Mouse (Mus musculus): Measurements from ENCODE around the gene Eif4a1. TPM values are rescaled to one million over a fixed set of nuclear protein-coding genes. Genes with fewer than 3 reads are reported as not detected.
"Not testable (repeated sequence)": the region's sequence is repeated elsewhere in the genome, so short reads cannot be mapped to it uniquely, and the experiment has no call there.

Gene Eif4a1
- polyA plus RNA-seq, 1 experiment from 2014 or later: 587 TPM

DNA sequence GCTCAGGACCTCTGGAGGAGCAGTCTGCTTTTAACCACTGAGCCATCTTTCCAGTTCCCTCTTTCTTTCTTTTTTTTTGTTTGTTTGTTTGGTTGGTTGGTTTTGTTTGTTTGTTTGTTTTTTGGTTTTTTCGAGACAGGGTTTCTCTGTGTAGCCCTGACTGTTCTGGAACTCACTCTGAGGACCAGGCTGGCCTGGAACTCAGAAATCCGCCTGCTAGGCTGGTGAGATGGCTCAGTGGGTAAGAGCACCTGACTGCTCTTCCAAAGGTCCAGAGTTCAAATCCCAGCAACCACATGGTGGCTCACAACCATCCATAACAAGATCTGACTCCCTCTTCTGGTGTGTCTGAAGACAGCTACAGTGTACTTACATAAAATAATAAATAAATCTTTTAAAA is 47.9 kb downstream of the Eif4a1 start:
- H3K4me2 ChIP-seq (replicated peaks; ENCODE audit: low read depth, low read length); H3K36me3 ChIP-seq (ENCODE audit: insufficient read depth, low read length); ATAC-seq (ENCODE audit: low FRiP score, low TSS enrichment); H3K9ac ChIP-seq (replicated peaks; ENCODE audit: low read length); H3K27me3 ChIP-seq (ENCODE audit: insufficient read depth, low read length); H3K4me3 ChIP-seq (ENCODE audit: low read length); H3K27ac ChIP-seq (ENCODE audit: low read length); H3K9me3 ChIP-seq (ENCODE audit: low read length); H3K4me1 ChIP-seq (ENCODE audit: insufficient read depth, low read length): not testable (repeated sequence)
- WGBS: 84% methylated on average over 2 of the region's 2 CpGs

DNA sequence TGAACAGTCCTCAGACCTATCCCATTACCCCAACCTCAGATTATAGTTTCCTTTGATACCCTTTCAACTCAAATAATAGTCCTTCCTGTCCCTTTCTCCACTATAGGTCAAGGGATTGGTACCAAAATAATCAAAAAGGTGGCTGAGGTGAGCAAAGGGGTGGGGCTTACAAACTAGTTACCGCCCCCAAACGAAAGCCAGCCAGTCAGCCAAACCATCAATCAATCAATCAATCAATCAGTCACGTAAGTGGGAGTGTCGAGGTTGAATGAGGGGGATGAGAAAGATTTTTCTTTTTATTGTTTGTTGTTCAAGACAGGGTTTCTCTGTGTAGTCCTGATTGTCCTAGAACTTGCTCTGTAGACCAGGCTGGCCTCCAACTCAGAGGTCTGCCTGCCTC is 49.2 kb downstream of the Eif4a1 start:
- Histone ChIP-seq H3K9me3 (ENCODE audit: low read length) (no peaks in the 10 kb centered on the region), H3K27me3 (ENCODE audit: insufficient read depth, low read length) (no peaks in the 10 kb centered on the region), H3K4me1 (ENCODE audit: insufficient read depth, low read length) (peaks cover 9% of the 10 kb centered on the region; the same call in 1 of the 2 replicates), H3K27ac (ENCODE audit: low read length) (no peak overlapping the region), H3K9ac (replicated peaks; ENCODE audit: low read length) (no peak overlapping the region), H3K36me3 (ENCODE audit: insufficient read depth, low read length) (no peaks in the 10 kb centered on the region), H3K4me3 (ENCODE audit: low read length) (no peak overlapping the region), H3K4me2 (replicated peaks; ENCODE audit: low read depth, low read length) (peak overlapping the region; percentile 79)
- ATAC-seq (ENCODE audit: low FRiP score, low TSS enrichment): no peak
- WGBS: 62% methylated on average over 4 of the region's 4 CpGs

DNA sequence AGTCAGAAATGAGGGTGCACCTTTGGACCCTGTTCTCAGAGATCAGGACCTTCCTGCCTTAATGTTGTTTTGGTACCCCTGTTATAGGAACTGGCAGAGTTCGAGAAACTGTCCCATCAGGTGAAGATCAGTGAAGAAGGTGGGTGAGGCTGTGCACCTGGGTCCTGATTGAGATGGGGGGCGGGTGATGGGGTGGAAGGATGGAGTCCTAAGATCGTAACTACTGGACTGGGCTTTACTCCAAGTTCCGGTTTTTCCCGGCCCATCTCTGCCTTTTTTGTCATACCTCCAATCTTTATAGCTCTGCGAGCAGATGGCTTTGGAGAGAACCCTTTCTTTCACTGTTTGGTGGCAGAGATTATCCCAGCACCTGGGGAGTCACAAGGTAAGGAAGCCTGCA is 49.8 kb downstream of the Eif4a1 start:
- Histone ChIP-seq H3K4me1 (ENCODE audit: insufficient read depth, low read length) (peaks cover 9% of the 10 kb centered on the region; the same call in 1 of the 2 replicates), H3K9ac (replicated peaks; ENCODE audit: low read length) (peak overlapping the region; percentile 79), H3K36me3 (ENCODE audit: insufficient read depth, low read length) (no peaks in the 10 kb centered on the region), H3K27me3 (ENCODE audit: insufficient read depth, low read length) (no peaks in the 10 kb centered on the region), H3K27ac (ENCODE audit: low read length) (peak overlapping the region; percentile 79), H3K4me2 (replicated peaks; ENCODE audit: low read depth, low read length) (peak overlapping the region; percentile 79), H3K4me3 (ENCODE audit: low read length) (peak overlapping the region; percentile 67), H3K9me3 (ENCODE audit: low read length) (no peaks in the 10 kb centered on the region)
- 0 out of 2 replicates have a peak, but pooled peaks have one; percentile 1 for ATAC-seq (ENCODE audit: low FRiP score, low TSS enrichment)
- 31% methylated on average over 6 of the region's 6 CpGs for WGBS

DNA sequence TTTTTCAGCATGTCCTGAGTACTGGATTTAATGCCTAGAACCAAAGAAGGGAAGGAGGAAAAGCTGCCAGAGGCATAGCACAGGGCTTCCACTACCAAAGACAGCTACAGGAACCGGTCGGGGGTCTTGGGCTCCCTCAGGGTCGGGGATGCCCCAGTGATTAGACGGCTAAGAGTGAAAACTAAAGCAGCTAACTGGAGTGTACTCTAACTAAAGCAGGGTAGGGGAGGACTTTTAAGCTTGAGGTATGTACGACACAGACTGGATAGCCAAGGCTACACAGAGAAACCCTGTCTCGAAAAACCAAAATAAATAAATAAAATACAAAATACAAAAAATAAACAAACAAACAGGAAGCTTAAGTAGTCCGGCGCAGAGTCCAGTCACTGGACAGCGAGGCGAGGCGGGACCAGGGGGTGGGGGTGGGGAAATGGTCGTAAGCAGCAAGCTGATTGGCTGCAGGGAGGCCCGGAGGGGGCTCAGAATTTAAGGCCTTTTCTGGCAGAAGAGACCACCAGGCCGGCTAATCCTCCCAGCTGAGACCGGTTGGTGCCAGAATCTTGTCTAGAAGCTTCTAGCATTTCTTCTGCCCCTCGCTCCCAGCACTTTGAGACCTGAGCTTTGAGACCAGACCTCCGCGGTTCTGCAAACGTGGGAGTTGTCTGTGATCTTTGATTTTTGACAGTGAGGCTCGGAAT is 50.5 kb downstream of the Eif4a1 start, which contains the start of gene Sat2:
Gene Sat2 (plus strand): TSS at position 454 of the 698 bp plus-strand sequence.
- no peaks in the 10 kb centered on the region for H3K9me3 ChIP-seq (ENCODE audit: low read length)
- H3K36me3 ChIP-seq (ENCODE audit: insufficient read depth, low read length): no peaks in the 10 kb centered on the region
- H3K4me2 ChIP-seq (replicated peaks; ENCODE audit: low read depth, low read length): peak within 1 kb of the TSS; percentile 79
- peak within 1 kb of the TSS; percentile 79 for H3K9ac ChIP-seq (replicated peaks; ENCODE audit: low read length)
- ATAC-seq (ENCODE audit: low FRiP score, low TSS enrichment): peak; percentile 84
- peak within 1 kb of the TSS; percentile 79 for H3K27ac ChIP-seq (ENCODE audit: low read length)
- peaks cover 9% of the 10 kb centered on the region; the same call in 1 of the 2 replicates for H3K4me1 ChIP-seq (ENCODE audit: insufficient read depth, low read length)
- peak within 1 kb of the TSS; percentile 67 for H3K4me3 ChIP-seq (ENCODE audit: low read length)
- WGBS: under 1% methylated on average over 20 of the region's 20 CpGs
- H3K27me3 ChIP-seq (ENCODE audit: insufficient read depth, low read length): no peaks in the 10 kb centered on the region

DNA sequence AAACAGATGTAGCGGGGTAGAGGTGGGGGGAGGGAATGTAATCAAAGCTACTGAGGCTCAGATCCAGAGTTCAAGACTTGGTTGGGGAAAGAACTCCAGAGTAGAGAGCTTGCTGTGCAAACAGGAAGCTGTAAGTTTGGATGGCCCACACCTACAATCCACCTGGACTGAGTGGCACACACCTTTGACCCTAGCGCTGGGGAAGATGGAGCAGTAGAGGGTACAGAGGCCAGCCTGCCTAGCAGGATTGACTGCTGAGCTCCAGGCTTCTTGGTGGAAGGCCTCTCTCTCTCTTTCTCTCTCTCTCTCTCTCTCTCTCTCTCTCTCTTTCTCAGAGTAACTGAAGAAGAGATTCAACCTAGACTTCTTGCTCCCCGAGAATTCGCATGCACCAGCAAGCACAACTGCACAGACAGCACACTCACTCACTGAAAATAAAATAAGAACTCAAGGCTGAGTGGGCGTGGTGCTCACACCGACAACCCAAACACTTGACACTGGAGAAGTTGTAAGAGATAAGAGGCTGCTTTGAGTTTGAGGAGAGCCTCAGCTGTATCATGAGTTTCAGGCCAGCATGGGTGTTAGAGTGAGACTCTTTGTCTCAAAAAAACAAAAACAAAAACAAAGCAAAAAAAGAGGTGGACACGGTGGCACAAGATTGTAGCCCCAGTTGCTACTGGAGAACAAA is 51.7 kb downstream of the Eif4a1 start:
- no peak for ATAC-seq (ENCODE audit: low FRiP score, low TSS enrichment)

DNA sequence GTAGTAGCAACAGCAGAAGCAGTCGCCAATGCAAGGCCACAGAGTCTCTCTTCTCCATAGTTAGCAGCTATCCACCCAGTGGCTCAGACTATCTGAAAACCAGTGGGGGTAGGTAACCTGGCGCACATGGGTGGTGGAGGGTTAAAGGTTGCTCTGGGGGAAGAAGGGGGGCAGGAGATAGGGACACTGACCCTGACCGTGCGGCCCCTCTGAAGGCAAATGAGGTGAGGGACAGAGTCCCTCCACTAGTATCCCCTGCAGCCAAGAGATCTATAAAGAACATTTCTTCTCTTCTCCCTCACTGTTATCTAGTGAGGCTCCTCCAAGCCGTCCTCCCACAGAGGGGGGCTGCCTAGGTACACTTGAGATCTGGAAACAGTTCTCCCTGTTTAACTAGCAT is 54.4 kb downstream of the Eif4a1 start, which contains the start of gene Shbg:
Gene Shbg (minus strand): TSS at position 101 of the 400 bp plus-strand sequence.
- Histone ChIP-seq H3K36me3 (ENCODE audit: insufficient read depth, low read length) (no peaks in the 10 kb centered on the region), H3K4me2 (replicated peaks; ENCODE audit: low read depth, low read length) (no peak within 1 kb of the TSS), H3K27ac (ENCODE audit: low read length) (no peak within 1 kb of the TSS), H3K9ac (replicated peaks; ENCODE audit: low read length) (no peak within 1 kb of the TSS), H3K9me3 (ENCODE audit: low read length) (no peaks in the 10 kb centered on the region), H3K27me3 (ENCODE audit: insufficient read depth, low read length) (no peaks in the 10 kb centered on the region), H3K4me3 (ENCODE audit: low read length) (no peak within 1 kb of the TSS), H3K4me1 (ENCODE audit: insufficient read depth, low read length) (peaks cover 12% of the 10 kb centered on the region; the same call in 1 of the 2 replicates)
- 59% methylated on average over 5 of the region's 5 CpGs for WGBS
- no peak for ATAC-seq (ENCODE audit: low FRiP score, low TSS enrichment)

More for the DNA sequence above, 51.7 kb downstream of the Eif4a1 start:
- Histone ChIP-seq H3K27me3 (ENCODE audit: insufficient read depth, low read length) (no peaks in the 10 kb centered on the region), H3K9me3 (ENCODE audit: low read length) (no peaks in the 10 kb centered on the region), H3K27ac (ENCODE audit: low read length) (no peak overlapping the region), H3K36me3 (ENCODE audit: insufficient read depth, low read length) (no peaks in the 10 kb centered on the region), H3K4me1 (ENCODE audit: insufficient read depth, low read length) (peaks cover 9% of the 10 kb centered on the region; the same call in 1 of the 2 replicates), H3K9ac (replicated peaks; ENCODE audit: low read length) (no peak overlapping the region), H3K4me3 (ENCODE audit: low read length) (no peak overlapping the region), H3K4me2 (replicated peaks; ENCODE audit: low read depth, low read length) (no peak overlapping the region)
- WGBS: 78% methylated on average over 7 of the region's 7 CpGs

MicroRNAs within 50 kb of the gene (microRNA counts, 519-probe panel; counts per million panel counts)
- 104 counts per million, percentile 35 among the panel's probes with 10 or more counts for microRNA mmu-miR-1934
- 3,099 counts per million, percentile 72 among the panel's probes with 10 or more counts for microRNA mmu-miR-467f

Small RNA genes lying within 50 kb of the gene (microRNA-seq; reads per million reads assigned to microRNA genes)
- 2.8 reads per million, percentile 13 among the genes with 10 or more reads in this experiment for gene Mir1934
- gene Mir467f: not detected

Other genes with a start within 250 kb of the Eif4a1 start
- 0.69 and 0.90 TPM in 2 replicates for gene Dnah2, start 123.3 kb downstream of the Eif4a1 start, polyA plus RNA-seq (2015; fragmentation: Nextera tagmentation; extraction: Ambion mirVana)
- 11.8 and 12.6 TPM in 2 replicates for gene Efnb3, start 112.2 kb downstream of the Eif4a1 start, polyA plus RNA-seq (2015; fragmentation: Nextera tagmentation; extraction: Ambion mirVana)
- gene Wrap53, start 92.2 kb downstream of the Eif4a1 start, polyA plus RNA-seq (2015; fragmentation: Nextera tagmentation; extraction: Ambion mirVana): 29.3 and 30.3 TPM in 2 replicates
- 191 and 205 TPM in 2 replicates for gene Trp53, start 92.1 kb downstream of the Eif4a1 start, polyA plus RNA-seq (2015; fragmentation: Nextera tagmentation; extraction: Ambion mirVana)
- 12.3 and 14.3 TPM in 2 replicates for gene Atp1b2, start 66.5 kb downstream of the Eif4a1 start, polyA plus RNA-seq (2015; fragmentation: Nextera tagmentation; extraction: Ambion mirVana)
- 0.17 TPM in 1 of 2 replicates, not detected in the other for gene Shbg, start 54.5 kb downstream of the Eif4a1 start, polyA plus RNA-seq (2015; fragmentation: Nextera tagmentation; extraction: Ambion mirVana)
- 21.3 and 24.1 TPM in 2 replicates for gene Sat2, start 50.4 kb downstream of the Eif4a1 start, polyA plus RNA-seq (2015; fragmentation: Nextera tagmentation; extraction: Ambion mirVana)
- gene Fxr2, start 39.4 kb downstream of the Eif4a1 start, polyA plus RNA-seq (2015; fragmentation: Nextera tagmentation; extraction: Ambion mirVana): 31.8 and 33.4 TPM in 2 replicates
- gene Sox15, start 17.1 kb downstream of the Eif4a1 start, polyA plus RNA-seq (2015; fragmentation: Nextera tagmentation; extraction: Ambion mirVana): 0.19 TPM in 1 of 2 replicates, not detected in the other
- 79.5 and 84.0 TPM in 2 replicates for gene Mpdu1, start 9.8 kb downstream of the Eif4a1 start, polyA plus RNA-seq (2015; fragmentation: Nextera tagmentation; extraction: Ambion mirVana)
- gene Cd68, start 6.3 kb downstream of the Eif4a1 start, polyA plus RNA-seq (2015; fragmentation: Nextera tagmentation; extraction: Ambion mirVana): 12.4 and 15.5 TPM in 2 replicates
- 96.5 and 98.4 TPM in 2 replicates for gene Senp3, start 9.7 kb upstream of the Eif4a1 start, polyA plus RNA-seq (2015; fragmentation: Nextera tagmentation; extraction: Ambion mirVana)
- gene Tnfsf13, start 13.4 kb upstream of the Eif4a1 start, polyA plus RNA-seq (2015; fragmentation: Nextera tagmentation; extraction: Ambion mirVana): 0.66 and 1.2 TPM in 2 replicates
- gene Tnfsf12, start 23.4 kb upstream of the Eif4a1 start, polyA plus RNA-seq (2015; fragmentation: Nextera tagmentation; extraction: Ambion mirVana): 8.8 and 11.5 TPM in 2 replicates
- gene Tnfsfm13, start 23.7 kb upstream of the Eif4a1 start, polyA plus RNA-seq (2015; fragmentation: Nextera tagmentation; extraction: Ambion mirVana): 4.6 and 6.1 TPM in 2 replicates
- 28.3 and 33.6 TPM in 2 replicates for gene Polr2a, start 86.2 kb upstream of the Eif4a1 start, polyA plus RNA-seq (2015; fragmentation: Nextera tagmentation; extraction: Ambion mirVana)
- 0.25 and 0.64 TPM in 2 replicates for gene Slc35g3, start 89.5 kb upstream of the Eif4a1 start, polyA plus RNA-seq (2015; fragmentation: Nextera tagmentation; extraction: Ambion mirVana)
- gene Zbtb4, start 93.5 kb upstream of the Eif4a1 start, polyA plus RNA-seq (2015; fragmentation: Nextera tagmentation; extraction: Ambion mirVana): 2.9 TPM in 2 replicates
- gene Chrnb1, start 123.5 kb upstream of the Eif4a1 start, polyA plus RNA-seq (2015; fragmentation: Nextera tagmentation; extraction: Ambion mirVana): 12.9 and 13.8 TPM in 2 replicates
- 2.6 and 3.0 TPM in 2 replicates for gene Fgf11, start 129.4 kb upstream of the Eif4a1 start, polyA plus RNA-seq (2015; fragmentation: Nextera tagmentation; extraction: Ambion mirVana)
- 9.0 and 10.2 TPM in 2 replicates for gene Tmem102, start 133.2 kb upstream of the Eif4a1 start, polyA plus RNA-seq (2015; fragmentation: Nextera tagmentation; extraction: Ambion mirVana)
- gene Gm39566, start 142.9 kb upstream of the Eif4a1 start, polyA plus RNA-seq (2015; fragmentation: Nextera tagmentation; extraction: Ambion mirVana): not detected in 2 replicates
- not detected in 2 replicates for gene Spem2, start 146.0 kb upstream of the Eif4a1 start, polyA plus RNA-seq (2015; fragmentation: Nextera tagmentation; extraction: Ambion mirVana)
- gene Spem1, start 149.8 kb upstream of the Eif4a1 start, polyA plus RNA-seq (2015; fragmentation: Nextera tagmentation; extraction: Ambion mirVana): 0.15 and 0.28 TPM in 2 replicates
- gene Nlgn2, start 165.4 kb upstream of the Eif4a1 start, polyA plus RNA-seq (2015; fragmentation: Nextera tagmentation; extraction: Ambion mirVana): 6.0 and 6.6 TPM in 2 replicates
- gene Tmem256, start 166.1 kb upstream of the Eif4a1 start, polyA plus RNA-seq (2015; fragmentation: Nextera tagmentation; extraction: Ambion mirVana): 371 and 389 TPM in 2 replicates
- gene Plscr3, start 174.0 kb upstream of the Eif4a1 start, polyA plus RNA-seq (2015; fragmentation: Nextera tagmentation; extraction: Ambion mirVana): 105 and 119 TPM in 2 replicates
- 7.0 and 7.3 TPM in 2 replicates for gene Tnk1, start 186.3 kb upstream of the Eif4a1 start, polyA plus RNA-seq (2015; fragmentation: Nextera tagmentation; extraction: Ambion mirVana)
- gene Tmem95, start 205.6 kb upstream of the Eif4a1 start, polyA plus RNA-seq (2015; fragmentation: Nextera tagmentation; extraction: Ambion mirVana): not detected in 2 replicates
- gene Kctd11, start 209.0 kb upstream of the Eif4a1 start, polyA plus RNA-seq (2015; fragmentation: Nextera tagmentation; extraction: Ambion mirVana): 11.3 and 12.5 TPM in 2 replicates
- 0.44 and 0.67 TPM in 2 replicates for gene Acap1, start 223.1 kb upstream of the Eif4a1 start, polyA plus RNA-seq (2015; fragmentation: Nextera tagmentation; extraction: Ambion mirVana)
- 11.7 and 12.8 TPM in 2 replicates for gene 2810408A11Rik, start 228.6 kb upstream of the Eif4a1 start, polyA plus RNA-seq (2015; fragmentation: Nextera tagmentation; extraction: Ambion mirVana)
- 11.4 and 12.8 TPM in 2 replicates for gene Neurl4, start 228.6 kb upstream of the Eif4a1 start, polyA plus RNA-seq (2015; fragmentation: Nextera tagmentation; extraction: Ambion mirVana)
- gene Gps2, start 241.5 kb upstream of the Eif4a1 start, polyA plus RNA-seq (2015; fragmentation: Nextera tagmentation; extraction: Ambion mirVana): 85.2 and 86.4 TPM in 2 replicates
- 1,737 and 1,791 TPM in 2 replicates for gene Eif5a, start 249.5 kb upstream of the Eif4a1 start, polyA plus RNA-seq (2015; fragmentation: Nextera tagmentation; extraction: Ambion mirVana)

Measured in kidney, embryonic 16.5 days (tissue).